Mouse (Mus musculus): ENCODE data around the gene Mettl27.

DNA sequence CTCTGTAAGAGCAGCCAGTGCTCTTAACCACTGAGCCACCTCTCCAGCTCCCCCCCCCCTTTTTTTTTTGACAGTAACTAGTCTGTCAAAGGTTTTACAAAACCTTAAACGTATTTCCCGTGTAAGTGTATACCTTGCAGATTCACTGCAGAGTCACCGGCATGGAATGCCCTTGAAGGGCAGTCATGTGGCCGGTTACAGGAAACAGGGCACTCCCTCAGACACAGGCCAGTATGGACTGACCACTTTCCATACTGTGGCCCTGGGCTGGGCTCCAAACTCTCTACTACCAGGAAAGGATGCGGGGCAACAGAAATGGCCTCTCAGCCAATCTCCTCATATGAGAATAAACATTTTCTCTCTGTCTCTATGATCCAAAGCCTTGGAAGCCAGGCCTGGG, 23.3 kb downstream of the Mettl27 start:
- no peak for TF ChIP-seq CTCF (IDR thresholded peaks at IDR 0.05; ENCODE audit: low read depth)
- TF ChIP-seq EP300 (IDR thresholded peaks at IDR 0.05; ENCODE audit: low read depth): no peak

Data from heart, postnatal 0 days (tissue).